Mouse (Mus musculus): ENCODE results near the gene Slc7a14. TPM values are rescaled to one million over a fixed set of nuclear protein-coding genes. Genes with fewer than 3 reads are reported as not detected.

The Slc7a14 gene
- total and polyA plus RNA-seq, 2 experiments from 2014 or later: 8.1 to 24.7 TPM

DNA sequence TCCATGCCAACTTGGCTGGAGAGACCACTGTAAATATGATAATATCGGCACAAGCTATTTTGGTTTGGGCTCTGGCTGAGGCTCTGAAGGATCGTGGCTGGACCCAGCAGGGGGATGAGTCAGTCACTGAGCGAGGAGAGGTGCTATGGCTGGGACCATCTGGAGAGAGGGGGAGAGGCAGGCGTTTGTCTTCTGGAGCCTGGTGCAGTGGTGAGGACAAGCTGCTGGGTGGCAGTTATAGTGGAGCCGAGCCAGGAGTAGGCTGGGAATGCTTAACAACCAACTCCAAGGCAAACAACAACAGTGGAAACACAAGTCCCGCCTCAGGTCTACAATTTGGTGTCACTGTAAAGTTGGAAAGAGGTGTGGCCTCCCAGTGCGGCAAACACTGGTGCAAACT lies 55.8 kb downstream of the Slc7a14 start:
- Histone ChIP-seq H3K9ac (replicated peaks; ENCODE audit: low read length, poor library complexity, severe bottlenecking) (no peak overlapping the region), H3K27me3 (ENCODE audit: insufficient read depth, low read length) (no peaks in the 10 kb centered on the region), H3K4me2 (ENCODE audit: low read depth, low read length, poor library complexity, severe bottlenecking) (no peak overlapping the region), H3K9me3 (ENCODE audit: low read length) (no peaks in the 10 kb centered on the region), H3K4me3 (ENCODE audit: low read depth, low read length) (no peak overlapping the region), H3K36me3 (ENCODE audit: insufficient read depth, low read length) (peaks cover 8% of the 10 kb centered on the region; the same call in 1 of the 2 replicates), H3K27ac (ENCODE audit: low read depth, low read length) (no peak overlapping the region), H3K4me1 (ENCODE audit: insufficient read depth, low read length) (no peaks in the 10 kb centered on the region)
- no peak for TF ChIP-seq CTCF (IDR thresholded peaks at IDR 0.05)
- ATAC-seq (ENCODE audit: low FRiP score): no peak
- DNase-seq (ENCODE audit: low spot score): no peak
- 83% methylated on average over 7 of the region's 7 CpGs for WGBS

DNA sequence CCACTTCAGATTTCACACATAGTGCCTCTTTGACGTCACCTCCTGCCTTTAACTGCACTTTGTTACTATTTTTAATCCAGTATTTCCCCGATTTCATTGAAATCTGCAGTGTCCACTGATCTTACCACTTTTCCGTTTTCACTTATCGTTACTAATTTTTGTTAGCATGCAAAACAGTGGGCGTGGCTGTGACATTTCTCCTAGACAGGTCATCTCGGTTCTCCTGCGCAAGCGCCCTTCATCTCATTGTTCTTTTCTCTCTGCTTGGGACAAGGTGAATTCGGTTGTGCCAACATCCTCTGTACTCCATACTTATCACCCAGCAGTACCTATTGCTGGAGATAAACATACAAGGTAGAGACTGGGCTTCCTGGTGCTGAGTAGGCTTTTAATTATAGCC lies 56.3 kb downstream of the Slc7a14 start:
- no peak for TF ChIP-seq CTCF (IDR thresholded peaks at IDR 0.05)
- 87% methylated on average over 9 of the region's 9 CpGs for WGBS
- H3K27ac ChIP-seq (ENCODE audit: low read depth, low read length): no peak overlapping the region
- no peaks in the 10 kb centered on the region for H3K4me1 ChIP-seq (ENCODE audit: insufficient read depth, low read length)
- H3K4me3 ChIP-seq (ENCODE audit: low read depth, low read length): no peak overlapping the region
- no peaks in the 10 kb centered on the region for H3K9me3 ChIP-seq (ENCODE audit: low read length)
- ATAC-seq (ENCODE audit: low FRiP score) (no peak), DNase-seq (ENCODE audit: low spot score) (no peak)
- H3K4me2 ChIP-seq (ENCODE audit: low read depth, low read length, poor library complexity, severe bottlenecking): no peak overlapping the region
- H3K36me3 ChIP-seq (ENCODE audit: insufficient read depth, low read length): peaks cover 8% of the 10 kb centered on the region; the same call in 1 of the 2 replicates
- H3K27me3 ChIP-seq (ENCODE audit: insufficient read depth, low read length): no peaks in the 10 kb centered on the region
- no peak overlapping the region for H3K9ac ChIP-seq (replicated peaks; ENCODE audit: low read length, poor library complexity, severe bottlenecking)

DNA sequence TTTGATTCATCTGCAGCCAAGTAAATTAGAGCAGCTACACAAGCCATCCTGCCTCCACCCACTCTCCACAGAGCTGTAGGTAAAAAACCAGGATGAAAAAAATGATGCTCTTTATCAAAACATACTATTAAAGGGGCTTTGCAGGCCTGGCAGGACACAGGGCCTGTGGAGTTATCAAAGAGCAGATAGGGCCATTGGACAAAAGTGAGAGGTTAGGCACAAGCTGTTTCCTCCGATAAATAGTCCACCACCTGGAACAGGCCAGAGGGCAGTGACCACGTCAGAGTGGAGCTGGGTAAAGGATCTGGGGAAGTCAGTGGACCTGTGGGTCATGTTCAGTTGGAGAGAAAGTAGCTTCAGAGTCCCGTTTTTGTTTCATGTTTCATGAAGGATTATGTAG lies 57.6 kb downstream of the Slc7a14 start:
- peaks cover 4% of the 10 kb centered on the region for H3K36me3 ChIP-seq (ENCODE audit: insufficient read depth, low read length)
- no peak overlapping the region for H3K9ac ChIP-seq (replicated peaks; ENCODE audit: low read length, poor library complexity, severe bottlenecking)
- TF ChIP-seq CTCF (IDR thresholded peaks at IDR 0.05): no peak
- 77% methylated on average over 3 of the region's 3 CpGs for WGBS
- no peaks in the 10 kb centered on the region for H3K9me3 ChIP-seq (ENCODE audit: low read length)
- no peaks in the 10 kb centered on the region for H3K4me1 ChIP-seq (ENCODE audit: insufficient read depth, low read length)
- no peak for ATAC-seq (ENCODE audit: low FRiP score)
- no peak overlapping the region for H3K4me3 ChIP-seq (ENCODE audit: low read depth, low read length)
- no peak for DNase-seq (ENCODE audit: low spot score)
- no peak overlapping the region for H3K4me2 ChIP-seq (ENCODE audit: low read depth, low read length, poor library complexity, severe bottlenecking)
- H3K27me3 ChIP-seq (ENCODE audit: insufficient read depth, low read length): no peaks in the 10 kb centered on the region
- no peak overlapping the region for H3K27ac ChIP-seq (ENCODE audit: low read depth, low read length)

DNA sequence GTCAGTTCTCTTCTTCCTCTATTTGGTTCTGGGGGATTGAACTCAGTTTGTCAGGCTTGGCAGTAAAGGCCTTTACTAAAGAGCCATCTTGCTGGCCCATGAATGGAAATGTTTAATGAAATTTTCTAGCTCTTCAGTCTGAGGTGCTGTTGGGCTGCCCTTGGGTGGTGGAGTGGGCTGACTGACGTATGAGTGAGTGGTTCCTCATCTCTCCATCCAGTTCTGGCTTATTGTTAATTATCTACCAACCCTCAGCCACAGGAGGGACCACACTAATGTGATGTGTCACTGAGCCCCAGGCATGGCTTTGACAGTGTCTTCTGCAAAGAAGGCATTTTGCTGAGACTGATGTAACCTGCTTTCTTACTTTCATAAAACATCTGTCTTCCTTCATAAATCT lies 66.7 kb downstream of the Slc7a14 start:
- Histone ChIP-seq H3K4me3 (ENCODE audit: low read depth, low read length) (no peak overlapping the region), H3K27ac (ENCODE audit: low read depth, low read length) (no peak overlapping the region), H3K4me1 (ENCODE audit: insufficient read depth, low read length) (no peaks in the 10 kb centered on the region), H3K4me2 (ENCODE audit: low read depth, low read length, poor library complexity, severe bottlenecking) (no peak overlapping the region), H3K36me3 (ENCODE audit: insufficient read depth, low read length) (peaks cover 2% of the 10 kb centered on the region; the same call in 1 of the 2 replicates), H3K9me3 (ENCODE audit: low read length) (no peaks in the 10 kb centered on the region), H3K9ac (replicated peaks; ENCODE audit: low read length, poor library complexity, severe bottlenecking) (no peak overlapping the region), H3K27me3 (ENCODE audit: insufficient read depth, low read length) (no peaks in the 10 kb centered on the region)
- WGBS: 75% methylated on average over 1 of the region's 1 CpGs
- TF ChIP-seq CTCF (IDR thresholded peaks at IDR 0.05): no peak
- no peak for DNase-seq (ENCODE audit: low spot score)
- peak; percentile 44 for ATAC-seq (ENCODE audit: low FRiP score)

DNA sequence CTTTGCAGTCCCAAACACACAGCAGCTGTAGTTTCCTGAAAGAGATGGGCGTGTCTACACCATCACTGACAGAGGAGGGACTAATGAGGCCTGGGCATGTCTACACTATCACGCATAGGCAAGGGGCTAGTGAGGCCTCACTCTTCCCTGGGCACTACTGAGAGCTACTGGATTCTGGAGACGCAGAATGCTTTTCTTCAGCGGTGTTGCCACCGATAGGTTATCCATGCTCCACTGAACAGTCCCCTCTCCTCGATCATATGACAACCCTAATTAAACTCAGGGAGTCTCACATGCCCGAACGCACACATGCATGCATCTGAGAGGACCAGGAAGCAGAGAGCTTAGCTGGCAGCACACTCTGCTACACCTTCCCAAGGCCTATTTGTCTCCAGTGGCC lies 69.3 kb downstream of the Slc7a14 start:
- no peaks in the 10 kb centered on the region for H3K9me3 ChIP-seq (ENCODE audit: low read length)
- 84% methylated on average over 8 of the region's 8 CpGs for WGBS
- H3K4me3 ChIP-seq (ENCODE audit: low read depth, low read length): no peak overlapping the region
- DNase-seq (ENCODE audit: low spot score) (peak; percentile 28), ATAC-seq (ENCODE audit: low FRiP score) (no peak)
- no peaks in the 10 kb centered on the region for H3K27me3 ChIP-seq (ENCODE audit: insufficient read depth, low read length)
- no peak overlapping the region for H3K4me2 ChIP-seq (ENCODE audit: low read depth, low read length, poor library complexity, severe bottlenecking)
- H3K36me3 ChIP-seq (ENCODE audit: insufficient read depth, low read length): peaks cover 7% of the 10 kb centered on the region; the same call in 1 of the 2 replicates
- H3K4me1 ChIP-seq (ENCODE audit: insufficient read depth, low read length): no peaks in the 10 kb centered on the region
- H3K27ac ChIP-seq (ENCODE audit: low read depth, low read length): no peak overlapping the region
- no peak overlapping the region for H3K9ac ChIP-seq (replicated peaks; ENCODE audit: low read length, poor library complexity, severe bottlenecking)
- no peak for TF ChIP-seq CTCF (IDR thresholded peaks at IDR 0.05)

DNA sequence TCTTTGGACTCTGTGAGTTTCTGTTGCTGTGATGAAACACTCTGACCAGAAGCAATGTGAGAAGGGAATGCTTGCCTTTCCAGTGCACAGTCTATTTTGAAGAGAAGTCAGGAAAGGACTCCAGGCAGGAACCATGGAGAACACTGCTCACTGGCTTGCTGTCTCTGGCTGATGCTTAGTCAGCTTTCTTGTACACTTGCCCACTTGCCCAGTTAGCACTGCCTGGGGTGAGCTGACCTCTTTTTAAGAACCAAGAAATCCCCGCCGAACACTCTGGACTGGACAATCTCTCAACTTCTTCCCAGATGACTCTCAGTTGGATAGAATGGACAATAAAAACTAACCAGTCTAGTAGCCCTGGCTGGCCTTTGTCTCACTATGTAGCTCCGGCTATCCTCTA lies 70.5 kb downstream of the Slc7a14 start:
- peaks cover 11% of the 10 kb centered on the region; the same call in 1 of the 2 replicates for H3K36me3 ChIP-seq (ENCODE audit: insufficient read depth, low read length)
- WGBS: 85% methylated on average over 3 of the region's 3 CpGs
- no peak overlapping the region for H3K4me2 ChIP-seq (ENCODE audit: low read depth, low read length, poor library complexity, severe bottlenecking)
- H3K27ac ChIP-seq (ENCODE audit: low read depth, low read length): no peak overlapping the region
- no peak overlapping the region for H3K9ac ChIP-seq (replicated peaks; ENCODE audit: low read length, poor library complexity, severe bottlenecking)
- no peak for TF ChIP-seq CTCF (IDR thresholded peaks at IDR 0.05)
- no peaks in the 10 kb centered on the region for H3K27me3 ChIP-seq (ENCODE audit: insufficient read depth, low read length)
- H3K9me3 ChIP-seq (ENCODE audit: low read length): no peaks in the 10 kb centered on the region
- no peaks in the 10 kb centered on the region for H3K4me1 ChIP-seq (ENCODE audit: insufficient read depth, low read length)
- DNase-seq (ENCODE audit: low spot score) (no peak), ATAC-seq (ENCODE audit: low FRiP score) (no peak)
- no peak overlapping the region for H3K4me3 ChIP-seq (ENCODE audit: low read depth, low read length)

Measured in midbrain, postnatal 0 days (tissue).